ENCODE assay signal across 33 mouse cellular contexts in the genomic region with DNA sequence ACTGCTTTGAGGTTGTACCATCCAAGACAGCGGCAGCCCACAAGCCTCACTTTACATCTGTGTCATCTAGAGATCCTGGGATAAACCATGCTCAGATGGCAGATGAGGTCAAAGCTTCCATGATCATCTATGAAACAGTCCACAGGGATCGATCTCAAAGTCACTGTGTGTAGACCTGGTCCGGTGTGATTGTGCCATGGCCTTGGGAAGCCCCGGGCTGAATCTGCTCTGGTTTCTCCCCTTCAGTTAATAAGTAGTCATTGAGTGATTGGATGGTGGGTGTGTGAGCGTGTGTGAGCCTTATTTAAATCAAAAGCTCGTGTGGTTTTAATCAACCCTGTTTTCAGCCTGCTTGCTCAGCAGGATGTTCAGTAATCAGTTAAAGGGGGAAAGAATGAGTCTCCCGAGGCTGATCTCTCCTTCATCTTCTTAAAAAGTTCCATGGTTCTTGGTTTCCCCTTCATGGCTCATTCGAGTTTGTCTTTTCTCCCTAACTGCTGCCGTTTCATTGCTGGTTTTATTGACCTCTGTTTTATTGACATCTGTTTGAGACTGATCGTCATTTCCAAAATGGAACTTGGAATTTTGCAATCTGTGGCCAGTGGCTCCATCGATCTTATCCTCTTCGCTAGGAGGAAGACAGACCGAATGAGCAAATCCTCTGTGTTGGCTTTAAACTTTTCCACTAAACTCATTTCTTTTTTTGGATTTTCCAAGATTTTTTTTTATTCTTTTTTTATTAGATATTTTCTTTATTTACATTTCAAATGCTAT. TPM values are rescaled to one million over a fixed set of nuclear protein-coding genes. Genes with fewer than 3 reads are reported as not detected.
"Had no signal": no experiment of that assay in that cellular context is flagged by ENCODE, and none has a peak within 500 bp of the region (broad histone marks: within the 10 kb centered on the region; RNA-seq: fewer than 3 reads in every experiment).

No protein-coding gene starts in this region.

- H3K9ac ChIP-seq: liver, embryonic 15.5 days; midbrain, embryonic 12.5 days; midbrain, embryonic 15.5 days; neural tube, embryonic 13.5 days had no signal

- H3K27ac ChIP-seq: kidney, postnatal 0 days; layer of hippocampus, adult 2 months; liver, embryonic 15.5 days; midbrain, embryonic 12.5 days; midbrain, embryonic 15.5 days; neural tube, embryonic 13.5 days had no signal

- H3K9me3 ChIP-seq: liver, embryonic 15.5 days; midbrain, embryonic 12.5 days; midbrain, embryonic 15.5 days had no signal

- DNase-seq: kidney, adult 18-20 months; kidney, adult 9 months; kidney, postnatal 25 days; layer of hippocampus, adult 9-11 months; lung, adult 2 months; lung, postnatal 14 days; lung, postnatal 4 days; retina, postnatal 1 day; thymus, adult 18-20 months; thymus, postnatal 14 days; thymus, postnatal 4 days had no signal

- H3K27me3 ChIP-seq: liver, embryonic 15.5 days; midbrain, embryonic 12.5 days; midbrain, embryonic 15.5 days; neural tube, embryonic 13.5 days had no signal

- H3K4me1 ChIP-seq: liver, embryonic 15.5 days; midbrain, embryonic 12.5 days; midbrain, embryonic 15.5 days had no signal

- H3K4me2 ChIP-seq: liver, embryonic 11.5 days; liver, embryonic 15.5 days; midbrain, embryonic 12.5 days; midbrain, embryonic 15.5 days; neural tube, embryonic 13.5 days had no signal

- ATAC-seq: midbrain, embryonic 15.5 days had no signal

- H3K4me3 ChIP-seq: layer of hippocampus, adult 2 months; liver, embryonic 15.5 days; midbrain, embryonic 12.5 days; midbrain, embryonic 15.5 days; myocyte; neural tube, embryonic 13.5 days had no signal

- H3K36me3 ChIP-seq: liver, embryonic 15.5 days; midbrain, embryonic 12.5 days; midbrain, embryonic 15.5 days; neural tube, embryonic 13.5 days had no signal

RNA-seq across cellular contexts. Expression of a gene that starts 39.4 kb away (rescaled TPM):
- total RNA-seq: layer of hippocampus, adult 2 months; layer of hippocampus, postnatal 25 days; left cerebral cortex, adult 18-20 months; left cerebral cortex, postnatal 25 days; megakaryocyte progenitor cell, adult 5-6 weeks; megakaryocyte-erythroid progenitor cell, adult 5-6 weeks; monocyte, adult 5-6 weeks; neutrophil, adult 5-6 weeks had no signal
- polyA plus RNA-seq: kidney, postnatal 0 days; large intestine, adult 2 months; limb, embryonic 11.5 days; liver, embryonic 11.5 days; liver, embryonic 15.5 days; lung, adult 2 months; lung, embryonic 16.5 days; midbrain, embryonic 12.5 days; midbrain, embryonic 15.5 days; myocyte; neural tube, embryonic 13.5 days; small intestine, adult 2 months; spleen, adult 2 months; stomach, embryonic 16.5 days; testis, adult 2 months had no signal
